Mouse (Mus musculus) limb, embryonic 14.5 days (tissue): Measurements from ENCODE around the gene Hsf4. TPM values are rescaled to one million over a fixed set of nuclear protein-coding genes. Genes with fewer than 3 reads are reported as not detected.

Experiments used
- ATAC-seq: fragments of 200-750 bp; cut with Nextera tagmentation; 2 replicates; pipeline ENCODE4 v1.8.0; 2017; ENCODE audit warnings: low read depth, moderate number of reproducible peaks, moderate TSS enrichment; ENCODE audit not compliant: low FRiP score
- DNase-seq: peaks from one replicate; pipeline ENCODE4 v3.0.0-alpha.2; 2015; ENCODE audit warnings: low spot score
- H3K27ac ChIP-seq: fragments of 300-500 bp; sonication (generic); replicated peaks from 2 replicates; pipeline ENCODE4 v1.5.1; 2014; ENCODE audit warnings: low read depth, mild to moderate bottlenecking, low read length, moderate library complexity, mixed read lengths
- H3K27me3 ChIP-seq: fragments of 300-500 bp; sonication (generic); 2 replicates; pipeline ENCODE4 v1.6.1; 2014; ENCODE audit warnings: low read length, mixed read lengths; ENCODE audit not compliant: control insufficient read depth, insufficient read depth
- H3K36me3 ChIP-seq: fragments of 300-500 bp; sonication (generic); 2 replicates; pipeline ENCODE4 v1.6.1; 2014; ENCODE audit warnings: mild to moderate bottlenecking, low read length, moderate library complexity, mixed read lengths; ENCODE audit not compliant: control insufficient read depth, insufficient read depth
- H3K4me1 ChIP-seq: fragments of 300-500 bp; sonication (generic); 2 replicates; pipeline ENCODE4 v1.6.1; 2014; ENCODE audit warnings: antibody characterized with exemption, low read length, mixed read lengths; ENCODE audit not compliant: control insufficient read depth, insufficient read depth
- H3K4me2 ChIP-seq: fragments of 300-500 bp; sonication (generic); replicated peaks from 2 replicates; pipeline ENCODE4 v1.6.1; 2014; ENCODE audit warnings: low read depth, mild to moderate bottlenecking, low read length, moderate library complexity; ENCODE audit not compliant: severe bottlenecking
- H3K4me3 ChIP-seq: fragments of 300-500 bp; sonication (generic); replicated peaks from 2 replicates; pipeline ENCODE4 v1.5.1; 2014; ENCODE audit warnings: low read length
- H3K9ac ChIP-seq: fragments of 300-500 bp; sonication (generic); 2 replicates; pipeline ENCODE4 v1.6.1; 2014; ENCODE audit warnings: mild to moderate bottlenecking, low read depth, low read length, moderate library complexity; ENCODE audit not compliant: severe bottlenecking
- H3K9me3 ChIP-seq: fragments of 300-500 bp; sonication (generic); 2 replicates; pipeline ENCODE4 v1.6.1; 2016; ENCODE audit warnings: low read length; ENCODE audit not compliant: control insufficient read depth
- POLR2A ChIP-seq: fragments of 200-500 bp; IDR thresholded peaks from 2 replicates; pipeline ENCODE4 v1.8.0; 2012; ENCODE audit warnings: inconsistent platforms, mild to moderate bottlenecking, moderate library complexity, borderline replicate concordance; ENCODE audit not compliant: insufficient read depth, insufficient read length; ENCODE audit errors: extremely low read depth
- WGBS: fragments of 180-500 bp; shearing (Covaris S2); extraction: QIAGEN DNeasy Blood & Tissue Kit; methylation state at CpG from one replicate; pipeline ENCODE4 v1.1.7; 2014; 5-methylcytosine and 5-hydroxymethylcytosine counted together
- polyA plus RNA-seq, 2 experiments: library from polyadenylated mRNA; depleted of rRNA in 1 of 2; stranded (reverse) in 1 of 2; unstranded in 1 of 2; fragments of >200 nt; fragmentation: Nextera tagmentation in 1 of 2; extraction: Ambion mirVana in 1 of 2; gene quantifications; 2 replicates each; pipeline versions ENCODE4 v1.2.1 to v1.2.3; 2012 to 2014

Hsf4 gene
- polyA plus RNA-seq, 2 experiments: 0.14 to 0.62 TPM

DNA sequence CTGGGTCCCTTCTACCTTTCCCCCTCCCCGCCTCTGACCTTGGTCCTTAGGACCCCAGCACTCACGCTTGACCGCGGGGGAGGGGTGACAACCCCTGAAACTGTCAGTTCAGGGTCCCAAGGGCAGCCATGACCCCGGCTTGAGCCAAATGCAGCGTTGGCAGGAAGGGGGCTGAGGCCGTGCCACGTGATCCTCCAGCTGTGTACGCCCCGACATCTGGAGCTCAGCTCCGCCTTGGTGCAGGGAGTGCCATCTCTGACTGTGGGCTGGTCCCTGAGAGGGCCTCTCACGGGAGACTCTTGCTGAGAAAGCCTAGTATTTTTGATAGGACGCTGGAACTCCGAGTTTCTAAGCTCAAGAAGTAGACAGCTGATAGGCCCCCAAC, 14.6 kb upstream of the Hsf4 start, which contains the start of gene B3gnt9:
Gene B3gnt9 (minus strand): TSS at position 188 of the 385 bp plus-strand sequence.
- ATAC-seq: peak; percentile 78
- under 1% methylated on average over 14 of the region's 14 CpGs for WGBS

DNA sequence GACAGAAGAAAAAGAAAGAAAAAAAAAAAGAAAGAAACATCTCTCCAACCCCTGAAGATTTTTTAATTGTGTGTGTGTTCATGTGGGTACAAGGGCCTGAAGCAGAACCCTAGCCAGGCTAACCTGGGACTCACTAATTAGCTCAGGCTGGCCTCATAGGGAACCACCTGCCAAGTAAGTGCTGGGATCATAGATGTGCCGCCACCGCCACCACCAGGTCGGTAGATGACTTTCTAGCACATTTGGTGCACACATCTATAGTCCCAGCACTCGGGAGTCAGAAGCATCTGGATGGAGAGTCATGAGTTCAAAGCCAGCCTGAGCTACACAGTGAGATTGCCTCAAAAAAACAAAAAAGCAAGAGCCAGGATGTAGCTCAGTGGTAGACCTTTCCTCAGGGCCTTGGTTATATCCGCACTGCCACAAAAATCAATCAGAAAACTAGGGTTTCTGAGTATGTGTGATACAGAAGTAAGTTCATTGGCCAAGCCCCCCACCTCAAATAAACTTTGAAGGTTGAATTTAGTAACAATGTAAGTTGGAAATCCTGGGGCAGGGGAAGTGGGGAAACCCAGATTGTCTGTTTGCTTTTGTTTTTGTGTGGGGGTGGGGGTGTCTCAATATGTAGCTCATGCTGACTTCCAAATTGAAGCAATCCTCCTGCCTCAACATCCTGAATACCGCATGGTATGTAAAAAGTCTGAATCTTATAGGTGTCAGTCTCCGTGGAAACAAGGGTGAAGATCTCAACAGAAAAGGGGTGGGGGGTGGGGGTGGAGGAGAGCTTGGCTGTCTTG, 12.1 kb upstream of the Hsf4 start:
- Histone ChIP-seq H3K36me3 (peaks cover 13% of the 10 kb centered on the region), H3K27me3 (peaks cover 42% of the 10 kb centered on the region), H3K4me3 (no peak overlapping the region), H3K27ac (no peak overlapping the region), H3K9ac (no peak overlapping the region), H3K9me3 (no peaks in the 10 kb centered on the region; the same call in 1 of the 2 replicates), H3K4me2 (no peak overlapping the region), H3K4me1 (peaks cover 24% of the 10 kb centered on the region)
- DNase-seq: no peak
- TF ChIP-seq POLR2A: no peak
- ATAC-seq: no peak
- WGBS: 72% methylated on average over 7 of the region's 7 CpGs

More for the DNA sequence above, 14.6 kb upstream of the Hsf4 start, which contains the start of gene B3gnt9:
- TF ChIP-seq POLR2A: no peak
- H3K4me3 ChIP-seq: peak within 1 kb of the TSS; percentile 65
- peak within 1 kb of the TSS; percentile 91 for H3K27ac ChIP-seq
- peak within 1 kb of the TSS; percentile 83 for H3K4me2 ChIP-seq
- peak within 1 kb of the TSS; percentile 83 for H3K9ac ChIP-seq
- peaks cover 24% of the 10 kb centered on the region for H3K4me1 ChIP-seq
- peaks cover 29% of the 10 kb centered on the region for H3K27me3 ChIP-seq
- H3K9me3 ChIP-seq: no peaks in the 10 kb centered on the region
- H3K36me3 ChIP-seq: peaks cover 37% of the 10 kb centered on the region
- DNase-seq: peak; percentile 84

DNA sequence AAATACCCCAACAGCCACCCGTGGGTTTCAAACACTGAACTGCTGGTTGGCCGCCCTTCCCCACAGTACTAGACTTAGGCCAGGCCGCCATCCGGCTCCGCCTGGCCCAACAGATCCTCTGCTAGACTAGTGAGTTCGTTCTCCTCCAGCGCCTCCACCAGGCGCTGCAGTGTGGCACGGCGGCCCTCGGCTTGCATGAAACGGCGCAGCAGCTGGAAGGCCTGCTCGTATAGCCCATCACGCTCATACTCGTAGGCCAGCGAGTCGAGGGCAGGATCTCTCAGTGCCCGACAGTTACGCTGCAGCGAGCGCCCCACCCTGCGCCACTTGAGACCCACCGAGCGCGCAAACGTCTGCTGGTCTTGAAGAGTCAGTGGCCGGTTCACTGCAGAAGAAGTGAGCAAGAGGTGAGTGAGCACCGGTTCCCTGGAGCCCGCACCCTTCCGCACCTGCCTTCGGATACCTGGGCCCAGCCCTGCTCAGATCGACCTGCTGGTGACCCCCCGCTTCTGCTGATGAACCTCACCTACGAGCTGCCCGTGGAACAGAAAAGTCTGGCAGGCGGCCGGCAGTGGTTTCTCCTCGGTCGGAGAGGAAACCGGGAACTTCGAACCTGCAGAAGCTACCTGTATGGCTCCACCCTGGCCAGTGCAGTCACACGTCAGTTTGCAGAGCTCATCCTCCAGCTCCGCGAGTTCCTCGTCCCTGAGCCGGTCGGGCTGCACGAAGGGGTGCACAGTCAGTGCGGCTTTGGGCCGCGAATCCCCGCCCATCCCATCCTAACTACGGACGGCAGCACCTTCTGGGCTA, 10.5 kb upstream of the Hsf4 start:
- Histone ChIP-seq H3K9ac (0 out of 2 replicates have a peak overlapping the region, but pooled peaks have one; percentile 36), H3K27ac (no peak overlapping the region), H3K9me3 (no peaks in the 10 kb centered on the region; the same call in 1 of the 2 replicates), H3K36me3 (no peaks in the 10 kb centered on the region), H3K4me2 (peak overlapping the region; percentile 72), H3K4me1 (peaks cover 21% of the 10 kb centered on the region), H3K4me3 (peak overlapping the region; percentile 38), H3K27me3 (peaks cover 55% of the 10 kb centered on the region)
- DNase-seq: no peak
- WGBS: 3% methylated on average over 55 of the region's 55 CpGs
- no peak for ATAC-seq
- no peak for TF ChIP-seq POLR2A

DNA sequence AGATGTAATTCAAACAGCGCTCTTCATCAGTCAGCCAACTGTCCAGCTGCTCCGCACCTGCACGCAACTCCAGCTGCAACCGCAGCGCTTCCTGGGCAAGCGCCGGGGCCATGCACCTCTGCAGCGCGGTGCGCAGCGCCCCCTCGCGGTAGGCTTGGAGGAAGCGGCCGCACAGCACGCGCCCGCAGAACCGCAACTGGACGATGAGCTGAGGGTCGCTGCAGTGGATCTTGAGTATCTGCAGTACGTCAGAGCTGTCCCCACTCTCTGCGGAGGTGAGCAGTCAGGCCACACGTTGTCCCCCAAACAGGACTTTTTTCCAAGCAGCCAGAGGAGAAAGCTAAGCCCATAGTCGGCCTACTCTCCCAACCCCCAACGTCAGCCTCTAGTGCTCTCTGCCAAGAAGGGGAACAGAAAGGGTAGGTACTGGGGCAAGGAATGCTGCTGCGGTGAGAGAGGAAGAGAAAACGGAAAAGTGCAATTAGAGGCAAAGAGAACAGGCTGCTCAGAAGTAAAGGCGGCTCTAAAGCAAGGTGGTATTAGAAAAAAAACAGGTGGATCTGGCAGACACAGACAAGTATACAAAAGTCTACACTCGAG, 9.8 kb upstream of the Hsf4 start:
- no peak overlapping the region for H3K27ac ChIP-seq
- TF ChIP-seq POLR2A: no peak
- peaks cover 59% of the 10 kb centered on the region for H3K27me3 ChIP-seq
- H3K4me2 ChIP-seq: peak overlapping the region; percentile 72
- peak overlapping the region; percentile 38 for H3K4me3 ChIP-seq
- 5% methylated on average over 29 of the region's 30 CpGs for WGBS
- peak; percentile 62 for DNase-seq
- H3K9me3 ChIP-seq: no peaks in the 10 kb centered on the region; the same call in 1 of the 2 replicates
- H3K9ac ChIP-seq: 0 out of 2 replicates have a peak overlapping the region, but pooled peaks have one; percentile 36
- H3K36me3 ChIP-seq: no peaks in the 10 kb centered on the region
- peaks cover 23% of the 10 kb centered on the region for H3K4me1 ChIP-seq
- ATAC-seq: peak; percentile 58
